Mouse (Mus musculus) induced T-regulatory cell, adult 2 months (primary cell): Measurements from ENCODE around the gene Tstd2.

Experiments used
- DNase-seq: peaks from one replicate; pipeline ENCODE4 v3.0.0-alpha.2; 2012; ENCODE audit warnings: low read depth

The Tstd2 gene

DNA sequence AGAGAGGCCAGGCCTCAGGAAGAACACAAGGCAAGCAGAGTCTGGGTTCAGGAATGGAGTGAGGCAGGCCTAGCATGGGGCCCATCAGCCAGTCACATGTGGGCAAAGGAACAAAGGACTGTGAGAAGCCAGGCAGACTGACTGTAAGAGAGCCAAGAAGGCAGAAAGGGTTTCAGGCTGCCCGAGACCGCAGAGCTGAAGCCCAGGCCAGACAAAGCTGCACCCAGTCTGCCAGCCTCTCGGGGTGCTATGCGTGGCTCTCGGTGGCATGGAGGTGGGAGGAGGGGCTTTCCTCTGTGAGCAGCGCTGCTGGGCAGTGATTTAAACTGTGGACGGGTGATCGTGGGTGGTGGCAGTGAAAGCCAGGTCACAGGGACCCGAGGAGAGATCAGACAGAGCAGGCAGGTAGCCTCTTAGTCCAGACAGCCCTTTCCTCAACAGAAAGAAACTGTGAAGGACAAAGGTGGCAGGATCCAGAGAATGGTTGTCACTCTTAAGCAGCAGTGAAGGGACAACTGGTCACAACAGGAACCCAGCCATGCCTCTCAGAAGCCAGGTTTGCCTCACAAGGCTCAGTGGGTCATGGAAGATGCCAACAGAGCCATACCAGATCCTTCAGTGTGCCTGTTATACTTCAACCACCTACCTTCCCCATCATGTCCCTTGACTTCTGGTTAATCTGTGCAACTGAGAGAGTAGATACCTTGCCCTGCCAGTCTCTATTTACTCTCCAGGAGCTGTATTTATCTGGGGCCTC is 53.9 kb downstream of the Tstd2 start:
- no peak for DNase-seq

DNA sequence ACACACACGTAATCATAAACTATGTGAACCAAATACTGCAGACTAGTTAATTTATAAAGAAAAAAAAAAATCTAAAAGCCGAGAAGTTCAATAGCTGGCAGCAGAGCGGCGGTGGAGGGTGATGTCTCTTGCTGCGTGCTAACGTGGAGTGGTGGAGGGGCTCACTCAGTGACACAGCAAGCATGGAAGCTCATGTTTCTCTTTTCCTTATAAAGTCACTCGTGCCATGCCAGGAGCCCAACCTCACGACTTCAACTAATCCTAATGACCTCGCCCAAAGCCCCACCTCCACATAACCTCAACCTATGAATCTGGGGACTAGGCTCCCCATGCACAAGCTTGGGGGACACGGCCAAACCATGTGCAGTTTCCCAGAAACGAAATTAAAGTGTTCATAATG is 55.9 kb downstream of the Tstd2 start:
- no peak for DNase-seq

DNA sequence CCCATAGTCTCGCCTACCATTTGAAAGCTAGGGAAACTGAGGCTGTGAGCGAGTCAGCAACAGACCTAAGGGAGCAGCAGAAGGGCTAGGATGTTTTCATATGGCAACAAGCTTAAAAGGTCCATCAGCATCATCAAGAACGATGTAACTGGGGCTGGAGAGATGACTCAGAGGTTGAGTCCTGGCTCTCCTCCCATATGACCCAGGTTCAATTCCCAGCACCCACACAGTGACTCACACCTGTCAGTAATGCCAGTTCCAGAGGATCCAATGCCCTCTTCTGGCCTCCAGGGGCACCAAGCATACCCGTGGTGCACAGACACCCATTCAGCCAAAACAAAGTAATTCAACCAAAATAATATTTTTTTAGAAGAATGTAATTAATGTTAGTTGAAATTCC is 58.2 kb downstream of the Tstd2 start:
- no peak for DNase-seq

GRCm38 (mm10) chr4:46076892-46077291 is 61.6 kb downstream of the Tstd2 start:
- DNase-seq: no peak

DNA sequence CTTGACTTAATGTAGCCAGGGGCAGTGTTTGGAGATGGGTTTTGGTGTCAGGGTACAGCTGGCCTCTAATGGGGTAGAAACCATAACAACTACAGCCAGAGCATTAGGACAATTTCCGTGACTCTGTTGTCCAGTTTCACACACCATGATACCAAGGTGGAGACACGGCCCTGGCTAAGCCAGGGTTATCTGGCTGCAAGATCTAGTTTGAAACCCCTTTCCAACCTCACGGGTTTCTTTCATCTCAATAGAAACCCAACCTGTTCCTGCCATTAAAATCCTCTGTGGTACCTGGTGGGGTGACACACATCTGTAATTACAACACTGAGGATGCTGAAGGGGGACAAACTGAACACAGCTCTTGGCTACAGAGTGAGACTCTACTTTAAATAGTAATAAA is 62.8 kb downstream of the Tstd2 start:
- no peak for DNase-seq

DNA sequence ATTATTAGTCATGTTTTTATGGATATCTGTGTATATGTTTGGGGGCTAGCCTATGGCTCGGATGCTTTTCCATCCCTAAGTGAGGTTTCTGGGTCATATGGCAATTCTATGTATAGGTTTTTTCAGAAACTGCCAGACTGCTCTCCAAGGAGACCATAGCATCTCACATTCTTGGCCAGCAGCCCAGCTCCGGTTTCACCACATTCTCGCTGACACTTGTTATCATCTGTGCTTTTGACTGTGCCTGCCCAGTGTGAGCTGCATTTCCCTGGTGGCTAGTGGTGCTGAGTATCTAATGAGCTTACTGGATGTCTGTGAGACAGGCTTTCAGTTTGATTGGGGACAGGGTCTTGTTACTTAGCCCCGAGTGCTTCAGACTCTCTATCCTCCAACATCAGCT is 64.8 kb downstream of the Tstd2 start:
- no peak for DNase-seq

DNA sequence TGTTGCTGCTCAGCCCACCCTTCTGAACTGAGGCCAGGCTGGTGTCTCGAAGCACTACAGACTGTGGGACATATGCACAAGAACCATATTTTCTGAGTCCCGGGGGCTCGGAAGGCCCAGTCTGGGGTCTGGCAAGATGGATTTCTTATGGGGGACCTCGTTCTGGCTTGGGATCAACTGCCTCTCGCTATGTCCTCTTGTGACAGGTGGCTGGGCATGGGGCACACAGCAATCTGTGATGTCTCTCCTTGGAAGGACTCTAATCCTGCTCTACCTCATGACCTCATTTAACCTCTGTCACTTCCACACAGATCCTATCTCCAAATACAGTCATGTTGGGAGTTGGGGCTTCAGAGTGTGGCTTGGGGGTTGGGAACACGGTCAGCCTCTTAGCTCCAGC is 65.9 kb downstream of the Tstd2 start:
- no peak for DNase-seq

GRCm38 (mm10) chr4:46069851-46070482 is 68.5 kb downstream of the Tstd2 start:
- DNase-seq: no peak

DNA sequence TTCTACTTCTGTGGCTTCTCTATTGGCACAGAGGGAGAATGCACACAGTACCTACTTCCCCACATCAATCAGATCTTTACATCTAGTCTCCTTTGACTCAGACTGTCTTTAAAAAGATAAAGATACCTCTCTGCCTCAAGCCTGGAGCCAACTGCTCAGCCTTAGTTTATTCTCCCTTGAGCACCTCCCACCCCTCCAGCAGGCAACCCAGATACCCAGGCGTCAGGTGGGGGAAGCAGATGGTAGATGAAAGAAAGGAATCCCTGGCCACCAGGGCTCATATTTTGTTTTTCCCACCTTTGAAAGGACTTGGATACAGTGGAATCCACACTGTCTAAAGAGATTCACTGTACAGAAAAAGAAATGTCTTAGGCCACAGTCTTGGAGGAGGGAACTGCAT is 69.9 kb downstream of the Tstd2 start:
- no peak for DNase-seq

- DNase-seq: no peak
Measured at GRCm38 (mm10) chr4:46068060-46068459, 70.4 kb downstream of the Tstd2 start.

DNA sequence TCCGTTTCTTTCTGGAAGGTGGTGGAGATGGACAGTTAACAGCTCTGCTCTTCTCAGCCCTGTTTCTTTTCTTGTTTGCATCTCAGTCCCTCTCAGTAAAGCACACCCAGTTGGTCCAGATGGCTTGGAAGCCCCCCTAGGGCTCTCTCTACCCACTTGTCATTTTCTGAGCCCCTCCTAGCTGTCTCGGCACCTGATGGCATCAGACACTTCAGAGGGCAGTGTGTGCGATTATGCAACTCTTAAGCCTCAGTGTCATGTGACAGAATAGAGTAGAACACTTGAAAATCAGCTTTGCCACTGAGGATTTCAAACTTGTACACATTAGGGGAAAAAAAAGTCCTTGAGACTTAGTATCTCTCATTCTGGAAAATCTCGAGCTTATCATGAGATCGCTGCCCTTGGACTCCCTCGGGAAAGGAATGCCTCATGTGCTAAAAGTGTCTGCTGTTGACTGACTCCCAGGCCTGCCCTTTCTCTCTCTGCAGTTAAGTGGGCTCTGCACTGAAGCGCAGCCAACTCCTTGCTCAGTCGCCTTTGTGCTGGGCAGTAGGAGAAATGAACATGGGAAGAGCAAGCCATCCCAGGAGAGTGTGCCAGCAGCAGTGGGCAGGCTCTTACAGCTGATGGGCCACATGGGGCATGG is 72.7 kb downstream of the Tstd2 start:
- DNase-seq: no peak

DNA sequence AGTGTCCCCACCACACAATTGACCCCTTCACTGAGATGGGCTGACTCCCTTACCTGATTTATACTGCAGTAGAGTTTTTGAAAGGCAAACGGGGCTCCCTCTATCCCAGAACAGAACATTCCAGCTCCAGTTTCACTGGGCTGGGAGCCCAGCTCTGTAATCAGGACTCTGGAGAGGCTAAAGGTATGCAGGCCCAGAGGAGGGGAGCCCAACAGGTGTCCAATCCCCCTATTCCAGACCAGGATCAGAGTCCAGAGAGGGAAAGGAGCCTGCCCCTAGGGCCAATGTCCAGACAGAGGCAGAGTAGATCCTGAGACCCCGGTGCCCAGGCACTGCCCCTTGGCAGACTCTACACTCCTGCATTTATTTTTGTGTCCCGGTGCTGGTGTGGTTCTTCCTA is 73.5 kb downstream of the Tstd2 start:
- no peak for DNase-seq
